In the genomic region with DNA sequence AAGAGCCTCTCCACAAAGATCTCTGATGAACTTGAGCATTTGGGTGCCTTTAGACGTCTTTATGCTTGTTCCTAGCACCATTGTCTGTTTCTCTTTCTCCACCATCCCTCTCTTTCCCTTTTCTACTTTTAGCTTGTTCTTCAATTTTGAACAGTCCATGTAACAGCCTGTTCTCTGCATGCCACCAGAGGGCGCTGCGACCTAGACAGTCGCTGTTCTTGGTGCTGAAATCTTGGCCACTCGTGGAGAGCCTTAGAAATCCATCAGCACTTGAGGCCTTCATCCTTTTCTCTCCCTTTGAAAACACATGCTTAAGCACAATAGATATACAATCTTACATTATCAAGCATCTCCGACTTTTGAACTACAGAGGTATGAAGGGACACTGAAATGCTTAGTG, we compare ENCODE assay signal across 8 mouse cellular contexts. TPM values are rescaled to one million over a fixed set of nuclear protein-coding genes. Genes with fewer than 3 reads are reported as not detected.
A peak's percentile ranks its signal among the peaks of the same experiment; 100 is the strongest.
DNase-seq lines count a peak whose midpoint lies in the region; ATAC-seq lines count a peak whose summit lies in the region.

No protein-coding gene starts in this region.

- 2% methylated on average over 6 of the region's 6 CpGs for WGBS in forebrain, embryonic 16.5 days

- H3K4me3 ChIP-seq in forebrain, embryonic 16.5 days (replicated peaks; ENCODE audit: low read length) = no peak overlapping the region

- peak; percentile 69; the same call in 1 of the 2 replicates for ATAC-seq in forebrain, embryonic 16.5 days

- peaks cover 2% of the 10 kb centered on the region for H3K4me1 ChIP-seq in forebrain, embryonic 16.5 days (replicated peaks; ENCODE audit: control insufficient read depth, insufficient read depth, low read length)

- no peak overlapping the region for H3K9ac ChIP-seq in forebrain, embryonic 16.5 days (replicated peaks; ENCODE audit: low read depth, low read length)

- no peaks in the 10 kb centered on the region for H3K36me3 ChIP-seq in forebrain, embryonic 16.5 days (ENCODE audit: control insufficient read depth, insufficient read depth)

- H3K9me3 ChIP-seq in forebrain, embryonic 16.5 days (ENCODE audit: control insufficient read depth, low read length) = no peaks in the 10 kb centered on the region

- DNase-seq in B cell, adult 2 months = peak; percentile 86 to 87
- peak; percentile 58 for DNase-seq in ES-CJ7 (ENCODE audit: low read depth, low spot score)
- DNase-seq in cerebellum, adult 11 months = peak; percentile 81
- peak; percentile 66 to 82 for DNase-seq in layer of hippocampus, adult 8-10 months (ENCODE audit: low spot score in 2 of 2)
- DNase-seq in lung, postnatal 36 days = peak; percentile 67
- DNase-seq in retina, postnatal 7 days (ENCODE audit: low read depth, low spot score) = peak; percentile 57
- DNase-seq in urinary bladder, postnatal 25 days (ENCODE audit: low spot score) = peak; percentile 70

- H3K27me3 ChIP-seq in forebrain, embryonic 16.5 days (replicated peaks; ENCODE audit: control insufficient read depth, insufficient read depth, low read length) = no peaks in the 10 kb centered on the region

- no peak overlapping the region for H3K27ac ChIP-seq in forebrain, embryonic 16.5 days (ENCODE audit: low read length)

- H3K4me2 ChIP-seq in forebrain, embryonic 16.5 days (ENCODE audit: low read length) = no peak overlapping the region

RNA-seq across cellular contexts. Expression of gene Man2b2, which starts 5.5 kb away (rescaled TPM):
- polyA plus RNA-seq in forebrain, embryonic 16.5 days (2015; fragmentation: Nextera tagmentation; extraction: Ambion mirVana) = 7.2 and 7.3 TPM in 2 replicates
- total RNA-seq in layer of hippocampus, adult 8-10 months (2022) = 10 to 100 TPM; 26.8 to 50.4 (median 37.5) TPM

RNA-seq across cellular contexts. Expression of gene Ppp2r2c, which starts 32.4 kb away (rescaled TPM):
- polyA plus RNA-seq in forebrain, embryonic 16.5 days (2015; fragmentation: Nextera tagmentation; extraction: Ambion mirVana) = 34.2 and 38.3 TPM in 2 replicates
- 100 to 1,000 TPM; 315 to 377 (median 346) TPM for total RNA-seq in layer of hippocampus, adult 8-10 months (2022)

RNA-seq across cellular contexts. Expression of gene Mrfap1, which starts 39.4 kb away (rescaled TPM):
- polyA plus RNA-seq in forebrain, embryonic 16.5 days (2015; fragmentation: Nextera tagmentation; extraction: Ambion mirVana) = 284 and 308 TPM in 2 replicates
- total RNA-seq in layer of hippocampus, adult 8-10 months (2022) = 100 to 1,000 TPM; 515 to 533 (median 521) TPM
